Mouse (Mus musculus) neural tube, embryonic 11.5 days (tissue): ENCODE measurements at regions not wholly inside any gene's neighbourhood (a gene's known extent, or its start where the extent isn't known, plus 50 kb on each side); places are given as distances from the start of the nearest gene placed in this dataset.

Source experiments
- ATAC-seq: fragments of 200-750 bp; cut with Nextera tagmentation; 2 replicates; pipeline ENCODE4 v1.8.0; 2017; ENCODE audit warnings: moderate number of reproducible peaks, mild to moderate bottlenecking, moderate TSS enrichment, moderate library complexity; ENCODE audit not compliant: insufficient read depth, low FRiP score, low TSS enrichment
- DNase-seq: peaks from one replicate; pipeline ENCODE4 v3.0.0-alpha.2; 2015; ENCODE audit warnings: low spot score
- H3K27ac ChIP-seq: fragments of 300-500 bp; sonication (generic); 2 replicates; pipeline ENCODE4 v1.5.1; 2014; ENCODE audit warnings: low read depth, mild to moderate bottlenecking, low read length
- H3K27me3 ChIP-seq: fragments of 300-500 bp; sonication (generic); 2 replicates; pipeline ENCODE4 v1.6.1; 2014; ENCODE audit warnings: mild to moderate bottlenecking, low read length, mixed read lengths; ENCODE audit not compliant: control insufficient read depth, insufficient read depth
- H3K36me3 ChIP-seq: fragments of 300-500 bp; sonication (generic); 2 replicates; pipeline ENCODE4 v1.6.1; 2014; ENCODE audit warnings: mild to moderate bottlenecking, low read length, moderate library complexity, mixed read lengths; ENCODE audit not compliant: control insufficient read depth, insufficient read depth
- H3K4me1 ChIP-seq: fragments of 300-500 bp; sonication (generic); 2 replicates; pipeline ENCODE4 v1.6.1; 2014; ENCODE audit warnings: low read length, mixed read lengths; ENCODE audit not compliant: control insufficient read depth, insufficient read depth
- H3K4me2 ChIP-seq: fragments of 300-500 bp; sonication (generic); 2 replicates; pipeline ENCODE4 v1.6.1; 2014; ENCODE audit warnings: low read depth, mild to moderate bottlenecking, moderate library complexity
- H3K4me3 ChIP-seq: fragments of 300-500 bp; sonication (generic); 2 replicates; pipeline ENCODE4 v1.5.1; 2014; ENCODE audit warnings: low read depth, low read length
- H3K9ac ChIP-seq: fragments of 300-500 bp; sonication (generic); 2 replicates; pipeline ENCODE4 v1.6.1; 2014; ENCODE audit warnings: mild to moderate bottlenecking, low read length
- H3K9me3 ChIP-seq: fragments of 300-500 bp; sonication (generic); 2 replicates; pipeline ENCODE4 v1.6.1; 2016; ENCODE audit warnings: low read length; ENCODE audit not compliant: control insufficient read depth
- WGBS: fragments of 180-500 bp; shearing (Covaris S2); extraction: QIAGEN DNeasy Blood & Tissue Kit; methylation state at CpG from one replicate; pipeline ENCODE4 v1.1.7; 2014; 5-methylcytosine and 5-hydroxymethylcytosine counted together

GRCm38 (mm10) chr1:137453446-137454208 is 493.4 kb upstream of the Nr5a2 start:
- H3K4me2 ChIP-seq = no peak overlapping the region
- DNase-seq (peak; percentile 49), ATAC-seq (0 out of 2 replicates have a peak, but pooled peaks have one; percentile 20)
- H3K27ac ChIP-seq = no peak overlapping the region
- H3K4me1 ChIP-seq = peaks cover 3% of the 10 kb centered on the region; the same call in 1 of the 2 replicates
- H3K4me3 ChIP-seq = no peak overlapping the region
- no peaks in the 10 kb centered on the region for H3K36me3 ChIP-seq
- 56% methylated on average over 7 of the region's 7 CpGs for WGBS
- H3K27me3 ChIP-seq = no peaks in the 10 kb centered on the region
- H3K9ac ChIP-seq = no peak overlapping the region
- H3K9me3 ChIP-seq = no peaks in the 10 kb centered on the region

- 97% methylated on average over 1 of the region's 1 CpGs for WGBS
- H3K27ac ChIP-seq = no peak overlapping the region
- DNase-seq = no peak
Measured at GRCm38 (mm10) chr1:137452749-137453148, 492.5 kb upstream of the Nr5a2 start.

GRCm38 (mm10) chr1:137446497-137446896 is 486.2 kb upstream of the Nr5a2 start:
- H3K9me3 ChIP-seq = no peaks in the 10 kb centered on the region
- 46% methylated on average over 3 of the region's 3 CpGs for WGBS
- H3K27ac ChIP-seq = no peak overlapping the region
- H3K9ac ChIP-seq = no peak overlapping the region
- H3K27me3 ChIP-seq = no peaks in the 10 kb centered on the region
- H3K4me2 ChIP-seq = no peak overlapping the region
- no peaks in the 10 kb centered on the region for H3K4me1 ChIP-seq
- DNase-seq = no peak
- no peak for ATAC-seq
- H3K36me3 ChIP-seq = no peaks in the 10 kb centered on the region
- no peak overlapping the region for H3K4me3 ChIP-seq

More at GRCm38 (mm10) chr1:137452749-137453148, 492.5 kb upstream of the Nr5a2 start:
- ATAC-seq = no peak
- Histone ChIP-seq H3K4me1 (peaks cover 3% of the 10 kb centered on the region; the same call in 1 of the 2 replicates), H3K27me3 (no peaks in the 10 kb centered on the region), H3K4me3 (no peak overlapping the region), H3K4me2 (no peak overlapping the region), H3K36me3 (no peaks in the 10 kb centered on the region), H3K9me3 (no peaks in the 10 kb centered on the region), H3K9ac (no peak overlapping the region)

- 100% methylated on average over 1 of the region's 1 CpGs for WGBS
- no peak for DNase-seq
- Histone ChIP-seq H3K27me3 (no peaks in the 10 kb centered on the region), H3K4me3 (no peak overlapping the region), H3K27ac (no peak overlapping the region), H3K9ac (no peak overlapping the region), H3K4me2 (no peak overlapping the region), H3K4me1 (no peaks in the 10 kb centered on the region), H3K9me3 (no peaks in the 10 kb centered on the region), H3K36me3 (no peaks in the 10 kb centered on the region)
- ATAC-seq = no peak
Measured at GRCm38 (mm10) chr1:137428110-137428509, 467.9 kb upstream of the Nr5a2 start.

- DNase-seq (no peak), ATAC-seq (no peak)
- Histone ChIP-seq H3K27ac (no peak overlapping the region), H3K4me1 (no peaks in the 10 kb centered on the region), H3K9me3 (no peaks in the 10 kb centered on the region), H3K9ac (no peak overlapping the region), H3K4me2 (no peak overlapping the region), H3K36me3 (no peaks in the 10 kb centered on the region), H3K27me3 (no peaks in the 10 kb centered on the region), H3K4me3 (no peak overlapping the region)
- 79% methylated on average over 3 of the region's 3 CpGs for WGBS
Measured at GRCm38 (mm10) chr1:137418388-137418787, 458.1 kb upstream of the Nr5a2 start.

- H3K27ac ChIP-seq = no peak overlapping the region
- no peak overlapping the region for H3K9ac ChIP-seq
- no peaks in the 10 kb centered on the region for H3K27me3 ChIP-seq
- no peak for DNase-seq
- H3K4me2 ChIP-seq = no peak overlapping the region
- no peaks in the 10 kb centered on the region for H3K4me1 ChIP-seq
- no peaks in the 10 kb centered on the region for H3K36me3 ChIP-seq
- H3K9me3 ChIP-seq = no peaks in the 10 kb centered on the region
- no peak for ATAC-seq
- H3K4me3 ChIP-seq = no peak overlapping the region
Measured at GRCm38 (mm10) chr1:137396736-137397135, 436.5 kb upstream of the Nr5a2 start.

DNA sequence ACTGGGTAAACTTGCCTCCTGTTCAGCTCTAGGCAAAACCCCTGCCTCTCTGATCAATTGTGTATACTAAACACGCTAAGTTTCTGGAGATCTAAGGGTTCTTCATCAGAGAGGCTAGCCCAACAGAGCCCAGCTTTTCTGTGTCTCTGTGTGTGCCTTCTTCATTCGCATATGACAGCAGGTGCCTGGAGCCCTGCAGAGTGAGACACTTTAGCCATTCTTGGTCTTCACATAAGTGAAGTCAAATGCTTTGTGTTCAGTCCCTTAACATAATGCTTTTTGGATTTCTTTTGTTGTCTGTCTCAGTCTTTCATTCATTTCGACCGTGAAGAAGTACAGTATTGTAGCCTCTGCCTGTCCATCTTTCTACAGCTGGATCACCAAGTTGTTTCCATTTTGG is 427.3 kb upstream of the Nr5a2 start:
- DNase-seq = no peak
- no peaks in the 10 kb centered on the region for H3K4me1 ChIP-seq
- H3K4me3 ChIP-seq = no peak overlapping the region
- WGBS = 49% methylated on average over 4 of the region's 4 CpGs
- H3K4me2 ChIP-seq = no peak overlapping the region
- H3K27ac ChIP-seq = no peak overlapping the region
- ATAC-seq = no peak
- H3K9me3 ChIP-seq = no peaks in the 10 kb centered on the region
- no peaks in the 10 kb centered on the region for H3K36me3 ChIP-seq
- H3K9ac ChIP-seq = no peak overlapping the region
- H3K27me3 ChIP-seq = no peaks in the 10 kb centered on the region

DNA sequence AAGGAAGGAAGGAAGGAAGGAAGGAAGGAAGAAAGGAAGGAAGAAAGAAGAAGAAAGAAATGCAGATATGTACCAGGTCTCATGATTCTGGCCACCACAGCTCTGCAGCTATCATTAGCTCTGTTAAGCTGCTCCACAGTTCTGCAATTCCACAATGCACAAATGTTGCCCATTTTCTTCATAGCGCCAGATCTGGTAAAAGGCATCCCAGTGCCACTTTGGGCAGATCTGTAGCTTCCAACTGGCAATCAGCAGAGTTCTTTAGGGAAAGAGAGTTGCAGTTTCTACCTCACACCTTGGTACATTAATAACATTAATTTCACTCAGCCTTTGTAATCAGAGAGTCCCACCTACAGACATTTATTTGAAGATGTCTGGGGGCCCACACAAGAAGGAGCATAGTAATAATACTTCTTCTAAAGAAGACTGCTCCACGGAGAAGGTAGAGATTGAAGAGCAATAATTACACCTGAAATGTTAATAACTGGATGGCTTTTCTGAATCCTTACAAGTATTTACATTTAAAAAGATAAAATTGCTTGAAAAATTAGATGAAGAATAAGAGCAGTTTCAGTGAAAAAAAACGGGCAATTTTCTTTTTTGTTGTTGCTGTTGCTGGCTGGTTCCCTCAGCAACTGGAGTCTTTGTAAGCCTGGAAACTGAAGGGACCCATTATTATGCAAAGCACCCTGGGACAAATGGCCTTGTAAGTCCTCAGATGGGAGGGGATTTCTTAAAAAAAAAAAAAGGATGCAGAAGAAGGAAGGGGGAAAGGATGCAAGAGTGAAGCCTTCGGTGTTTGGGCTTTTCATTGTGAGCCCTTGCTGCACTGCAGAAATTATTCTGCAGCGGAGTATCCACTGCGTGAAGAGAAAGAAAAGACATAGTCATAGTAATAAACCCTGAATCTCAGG is 418.1 kb upstream of the Nr5a2 start:
- no peaks in the 10 kb centered on the region for H3K27me3 ChIP-seq
- H3K4me1 ChIP-seq = peaks cover 12% of the 10 kb centered on the region
- H3K4me3 ChIP-seq = no peak overlapping the region
- peak; percentile 38 for DNase-seq
- WGBS = 14% methylated on average over 6 of the region's 6 CpGs
- H3K9me3 ChIP-seq = no peaks in the 10 kb centered on the region
- ATAC-seq = peak; percentile 54; the same call in 1 of the 2 replicates
- no peak overlapping the region for H3K4me2 ChIP-seq
- no peak overlapping the region for H3K9ac ChIP-seq
- H3K36me3 ChIP-seq = no peaks in the 10 kb centered on the region
- no peak overlapping the region for H3K27ac ChIP-seq
